Mouse (Mus musculus) forebrain, embryonic 12.5 days (tissue): ENCODE data around the gene Zc3h15. TPM values are rescaled to one million over a fixed set of nuclear protein-coding genes. Genes with fewer than 3 reads are reported as not detected.
A peak's percentile ranks its signal among the peaks of the same experiment; 100 is the strongest.

Experiments
- ATAC-seq: fragments of 200-750 bp; cut with Nextera tagmentation; 2 replicates; pipeline ENCODE4 v1.8.0; 2017; ENCODE audit warnings: moderate TSS enrichment; ENCODE audit not compliant: low FRiP score
- H3K27ac ChIP-seq: fragments of 300-500 bp; sonication (generic); 2 replicates; pipeline ENCODE4 v1.5.1; 2016; ENCODE audit warnings: mild to moderate bottlenecking
- H3K27me3 ChIP-seq: fragments of 300-500 bp; sonication (generic); 2 replicates; pipeline ENCODE4 v1.6.1; 2016; ENCODE audit warnings: mild to moderate bottlenecking
- H3K36me3 ChIP-seq: fragments of 300-500 bp; sonication (generic); replicated peaks from 2 replicates; pipeline ENCODE4 v1.6.1; 2016; ENCODE audit warnings: mild to moderate bottlenecking
- H3K4me1 ChIP-seq: fragments of 300-500 bp; sonication (generic); 2 replicates; pipeline ENCODE4 v1.6.1; 2016
- H3K4me2 ChIP-seq: fragments of 300-500 bp; sonication (generic); 2 replicates; pipeline ENCODE4 v1.6.1; 2016; ENCODE audit warnings: mild to moderate bottlenecking, moderate library complexity
- H3K4me3 ChIP-seq: fragments of 300-500 bp; sonication (generic); replicated peaks from 2 replicates; pipeline ENCODE4 v1.5.1; 2016; ENCODE audit warnings: mild to moderate bottlenecking
- H3K9ac ChIP-seq: fragments of 300-500 bp; sonication (generic); 2 replicates; pipeline ENCODE4 v1.6.1; 2016; ENCODE audit warnings: mild to moderate bottlenecking
- H3K9me3 ChIP-seq: fragments of 300-500 bp; sonication (generic); 2 replicates; pipeline ENCODE4 v1.6.1; 2016
- WGBS: fragments of 180-500 bp; shearing (Covaris S2); methylation state at CpG from one replicate; pipeline ENCODE4 v1.1.7; 2016; 5-methylcytosine and 5-hydroxymethylcytosine counted together
- polyA plus RNA-seq: library from polyadenylated mRNA; unstranded; fragments of >200 nt; fragmentation: Nextera tagmentation; extraction: Ambion mirVana; gene quantifications from 2 replicates; pipeline ENCODE4 v1.2.1, GENCODE M21; 2016

The Zc3h15 gene
- polyA plus RNA-seq = 198 and 236 TPM in 2 replicates

GRCm38 (mm10) chr2:83644276-83645252, at the start of gene Zc3h15:
TSS of gene Zc3h15 (plus strand) at chr2:83644435.
- Histone ChIP-seq H3K27me3 (no peaks in the 10 kb centered on the region), H3K9me3 (no peaks in the 10 kb centered on the region), H3K4me3 (peak within 1 kb of the TSS; percentile 98), H3K4me2 (peak within 1 kb of the TSS; percentile 80), H3K4me1 (peaks cover 28% of the 10 kb centered on the region), H3K27ac (peak within 1 kb of the TSS; percentile 90), H3K9ac (peak within 1 kb of the TSS; percentile 92), H3K36me3 (no peaks in the 10 kb centered on the region)
- WGBS = under 1% methylated on average over 92 of the region's 100 CpGs
- ATAC-seq = peak; percentile 99

- Histone ChIP-seq H3K36me3 (no peaks in the 10 kb centered on the region), H3K9me3 (no peaks in the 10 kb centered on the region), H3K4me1 (no peaks in the 10 kb centered on the region), H3K4me3 (no peak overlapping the region), H3K27me3 (no peaks in the 10 kb centered on the region), H3K9ac (no peak overlapping the region), H3K4me2 (no peak overlapping the region), H3K27ac (no peak overlapping the region)
- WGBS = 94% methylated on average over 11 of the region's 11 CpGs
- no peak for ATAC-seq
These were observed 23.5 kb upstream of the Zc3h15 start for GRCm38 (mm10) chr2:83620558-83621367.

GRCm38 (mm10) chr2:83621511-83621910, 22.7 kb upstream of the Zc3h15 start:
- H3K27me3 ChIP-seq = no peaks in the 10 kb centered on the region
- no peak overlapping the region for H3K9ac ChIP-seq
- ATAC-seq = no peak
- no peak overlapping the region for H3K4me2 ChIP-seq
- H3K4me1 ChIP-seq = no peaks in the 10 kb centered on the region
- no peak overlapping the region for H3K4me3 ChIP-seq
- 87% methylated on average over 4 of the region's 4 CpGs for WGBS
- no peaks in the 10 kb centered on the region for H3K36me3 ChIP-seq
- H3K27ac ChIP-seq = no peak overlapping the region
- no peaks in the 10 kb centered on the region for H3K9me3 ChIP-seq

GRCm38 (mm10) chr2:83622792-83623191, 21.4 kb upstream of the Zc3h15 start:
- Histone ChIP-seq H3K27me3 (no peaks in the 10 kb centered on the region), H3K27ac (no peak overlapping the region), H3K4me2 (no peak overlapping the region), H3K4me1 (no peaks in the 10 kb centered on the region), H3K4me3 (no peak overlapping the region), H3K9me3 (no peaks in the 10 kb centered on the region), H3K36me3 (no peaks in the 10 kb centered on the region), H3K9ac (no peak overlapping the region)
- ATAC-seq = no peak
- 47% methylated on average over 11 of the region's 11 CpGs for WGBS

GRCm38 (mm10) chr2:83624045-83624444, 20.2 kb upstream of the Zc3h15 start:
- H3K9ac ChIP-seq = no peak overlapping the region
- no peaks in the 10 kb centered on the region for H3K27me3 ChIP-seq
- no peak for ATAC-seq
- H3K9me3 ChIP-seq = no peaks in the 10 kb centered on the region
- WGBS = 65% methylated on average over 4 of the region's 4 CpGs
- H3K36me3 ChIP-seq = no peaks in the 10 kb centered on the region
- H3K27ac ChIP-seq = no peak overlapping the region
- H3K4me1 ChIP-seq = no peaks in the 10 kb centered on the region
- no peak overlapping the region for H3K4me3 ChIP-seq
- H3K4me2 ChIP-seq = no peak overlapping the region

GRCm38 (mm10) chr2:83625226-83626108, 18.8 kb upstream of the Zc3h15 start:
- Histone ChIP-seq H3K27ac (no peak overlapping the region), H3K36me3 (no peaks in the 10 kb centered on the region), H3K4me3 (no peak overlapping the region), H3K27me3 (no peaks in the 10 kb centered on the region), H3K9ac (no peak overlapping the region), H3K4me1 (no peaks in the 10 kb centered on the region), H3K9me3 (no peaks in the 10 kb centered on the region), H3K4me2 (peak overlapping the region; percentile 19; the same call in 1 of the 2 replicates)
- peak; percentile 53; the same call in 1 of the 2 replicates for ATAC-seq
- WGBS = 30% methylated on average over 10 of the region's 10 CpGs

- no peaks in the 10 kb centered on the region for H3K9me3 ChIP-seq
- H3K4me3 ChIP-seq = no peak overlapping the region
- WGBS = 88% methylated on average over 9 of the region's 9 CpGs
- H3K36me3 ChIP-seq = no peaks in the 10 kb centered on the region
- no peaks in the 10 kb centered on the region for H3K27me3 ChIP-seq
- no peaks in the 10 kb centered on the region for H3K4me1 ChIP-seq
- H3K4me2 ChIP-seq = no peak overlapping the region
- ATAC-seq = no peak
- H3K27ac ChIP-seq = no peak overlapping the region
- no peak overlapping the region for H3K9ac ChIP-seq
These were observed 17.4 kb upstream of the Zc3h15 start for GRCm38 (mm10) chr2:83626881-83627280.

- Histone ChIP-seq H3K4me2 (no peak overlapping the region), H3K27me3 (no peaks in the 10 kb centered on the region), H3K9me3 (no peaks in the 10 kb centered on the region), H3K4me3 (no peak overlapping the region), H3K4me1 (no peaks in the 10 kb centered on the region), H3K27ac (no peak overlapping the region), H3K36me3 (no peaks in the 10 kb centered on the region), H3K9ac (no peak overlapping the region)
- ATAC-seq = no peak
- WGBS = 75% methylated on average over 9 of the region's 9 CpGs
These were observed 16.7 kb upstream of the Zc3h15 start for GRCm38 (mm10) chr2:83627495-83627894.

GRCm38 (mm10) chr2:83627932-83628331, 16.3 kb upstream of the Zc3h15 start:
- Histone ChIP-seq H3K27ac (no peak overlapping the region), H3K27me3 (no peaks in the 10 kb centered on the region), H3K9ac (no peak overlapping the region), H3K4me1 (no peaks in the 10 kb centered on the region), H3K36me3 (no peaks in the 10 kb centered on the region), H3K9me3 (no peaks in the 10 kb centered on the region), H3K4me3 (no peak overlapping the region), H3K4me2 (no peak overlapping the region)
- no peak for ATAC-seq
- 91% methylated on average over 6 of the region's 6 CpGs for WGBS

- no peak for ATAC-seq
- Histone ChIP-seq H3K36me3 (no peaks in the 10 kb centered on the region), H3K9me3 (no peaks in the 10 kb centered on the region), H3K27ac (no peak overlapping the region), H3K27me3 (no peaks in the 10 kb centered on the region), H3K4me2 (no peak overlapping the region), H3K4me3 (no peak overlapping the region), H3K9ac (no peak overlapping the region), H3K4me1 (peaks cover 13% of the 10 kb centered on the region)
- WGBS = 98% methylated on average over 1 of the region's 1 CpGs
These were observed 2.2 kb upstream of the Zc3h15 start for GRCm38 (mm10) chr2:83641993-83642392.

- H3K4me1 ChIP-seq = peaks cover 26% of the 10 kb centered on the region
- WGBS = 87% methylated on average over 9 of the region's 9 CpGs
- no peaks in the 10 kb centered on the region for H3K27me3 ChIP-seq
- H3K9me3 ChIP-seq = no peaks in the 10 kb centered on the region
- no peak overlapping the region for H3K9ac ChIP-seq
- no peaks in the 10 kb centered on the region for H3K36me3 ChIP-seq
- no peak overlapping the region for H3K4me2 ChIP-seq
- no peak for ATAC-seq
- H3K27ac ChIP-seq = no peak overlapping the region
- no peak overlapping the region for H3K4me3 ChIP-seq
These were observed 4.7 kb downstream of the Zc3h15 start for GRCm38 (mm10) chr2:83648916-83649315.

- Histone ChIP-seq H3K4me3 (no peak overlapping the region), H3K9me3 (no peaks in the 10 kb centered on the region), H3K4me1 (peaks cover 9% of the 10 kb centered on the region), H3K27ac (no peak overlapping the region), H3K9ac (no peak overlapping the region), H3K4me2 (no peak overlapping the region), H3K36me3 (no peaks in the 10 kb centered on the region), H3K27me3 (no peaks in the 10 kb centered on the region)
- no peak for ATAC-seq
These were observed 8.4 kb downstream of the Zc3h15 start for GRCm38 (mm10) chr2:83652606-83653005.
